Mouse (Mus musculus): Measurements from ENCODE around the gene Ephx1.

DNA sequence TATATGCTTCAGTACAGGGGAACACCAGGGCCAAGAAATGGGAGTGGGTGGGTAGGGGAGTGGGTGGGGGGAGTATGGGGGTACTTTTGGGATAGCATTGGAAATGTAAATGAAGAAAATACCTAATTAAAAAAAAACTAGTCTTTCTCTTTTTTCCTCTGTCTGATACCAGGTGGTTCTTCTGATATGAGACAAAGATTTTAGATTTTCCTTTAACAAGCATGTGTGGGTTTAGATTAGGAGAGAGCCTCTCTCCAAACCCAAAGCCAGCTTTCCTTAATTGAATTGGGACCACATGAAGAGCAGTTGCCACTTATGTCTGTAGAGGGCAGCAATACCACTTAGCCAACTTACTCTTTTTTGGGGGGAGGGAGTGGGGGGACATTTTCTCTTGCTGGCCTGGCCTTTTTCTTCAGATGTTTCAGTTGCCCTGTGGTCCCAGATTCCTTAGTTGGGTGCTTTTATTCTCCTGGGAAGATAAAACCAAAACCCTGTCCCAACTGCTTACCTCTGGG is 28.7 kb upstream of the Ephx1 start:
- TF ChIP-seq CTCF (IDR thresholded peaks at IDR 0.05; ENCODE audit: insufficient read depth, low read depth, low read length) (no peak), POLR2A (IDR thresholded peaks at IDR 0.05; ENCODE audit: insufficient read depth, low read depth, low read length) (no peak)
